In the genomic region with DNA sequence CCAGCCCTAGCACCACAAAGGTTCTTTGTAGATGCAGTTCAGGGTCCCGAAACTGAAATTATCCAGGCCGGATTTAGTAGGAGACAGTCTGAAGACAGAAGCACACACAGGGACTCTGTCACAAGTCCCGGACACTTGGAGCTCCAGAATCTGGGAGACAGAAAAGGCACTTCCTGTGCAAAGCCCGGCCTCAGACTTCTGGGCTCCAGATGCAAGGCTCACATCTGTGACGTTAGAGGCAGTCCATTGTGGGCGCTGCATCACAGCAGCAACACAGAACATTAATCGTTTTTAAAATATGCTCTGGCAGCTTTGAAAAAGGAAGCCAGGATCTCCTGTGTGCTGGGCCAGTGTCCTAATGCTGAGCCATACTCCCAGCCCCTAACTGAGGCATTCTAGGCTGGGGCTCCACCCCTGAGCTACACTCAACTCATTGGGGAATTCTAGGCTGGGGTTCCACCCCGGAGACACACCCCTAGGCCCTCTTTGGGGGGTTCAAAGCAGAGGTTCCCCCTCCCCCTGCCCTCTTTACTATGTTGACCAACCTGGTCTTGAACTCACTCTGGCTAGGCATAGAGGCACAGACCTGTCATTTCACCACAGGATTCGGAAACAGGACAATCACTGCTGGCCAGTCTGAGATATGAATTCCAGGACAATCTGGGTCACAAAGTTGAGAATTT, we compare ENCODE assay signal across 9 mouse cellular contexts. TPM values are rescaled to one million over a fixed set of nuclear protein-coding genes. Genes with fewer than 3 reads are reported as not detected.
DNase-seq lines count a peak whose midpoint lies in the region; ATAC-seq and TF ChIP-seq lines count a peak whose summit lies in the region.
"Had no signal": no experiment of that assay in that cellular context is flagged by ENCODE, and none has a peak within 500 bp of the region (broad histone marks: within the 10 kb centered on the region; RNA-seq: fewer than 3 reads in every experiment).

No protein-coding gene starts in this region.

- peaks cover 44% of the 10 kb centered on the region for H3K4me1 ChIP-seq in embryonic facial prominence, embryonic 15.5 days
- peaks cover 52% of the 10 kb centered on the region for H3K4me1 ChIP-seq in hindbrain, embryonic 13.5 days (replicated peaks)
- H3K4me1 ChIP-seq in liver, embryonic 12.5 days: peaks cover 59% of the 10 kb centered on the region
- peaks cover 47% of the 10 kb centered on the region for H3K4me1 ChIP-seq in neural tube, embryonic 15.5 days

- H3K27ac ChIP-seq in gastrocnemius, adult 2 months: peak overlapping the region; percentile 99
- H3K27ac ChIP-seq in embryonic facial prominence, embryonic 15.5 days (replicated peaks): peak overlapping the region; percentile 100
- H3K27ac ChIP-seq in hindbrain, embryonic 13.5 days: peak overlapping the region; percentile 100
- peak overlapping the region; percentile 99 for H3K27ac ChIP-seq in liver, embryonic 12.5 days
- H3K27ac ChIP-seq in neural tube, embryonic 15.5 days (replicated peaks): peak overlapping the region; percentile 99

- no peaks in the 10 kb centered on the region for H3K27me3 ChIP-seq in embryonic facial prominence, embryonic 15.5 days
- H3K27me3 ChIP-seq in hindbrain, embryonic 13.5 days: no peaks in the 10 kb centered on the region
- no peaks in the 10 kb centered on the region for H3K27me3 ChIP-seq in liver, embryonic 12.5 days (replicated peaks)
- H3K27me3 ChIP-seq in neural tube, embryonic 15.5 days (replicated peaks): no peaks in the 10 kb centered on the region

- no peak overlapping the region for H3K9ac ChIP-seq in embryonic facial prominence, embryonic 15.5 days
- peak overlapping the region; percentile 82 for H3K9ac ChIP-seq in hindbrain, embryonic 13.5 days
- H3K9ac ChIP-seq in liver, embryonic 12.5 days: peak overlapping the region; percentile 85
- peak overlapping the region; percentile 70; the same call in 1 of the 2 replicates for H3K9ac ChIP-seq in neural tube, embryonic 15.5 days (replicated peaks)

- peak overlapping the region; percentile 71 for H3K4me2 ChIP-seq in embryonic facial prominence, embryonic 15.5 days (replicated peaks)
- H3K4me2 ChIP-seq in hindbrain, embryonic 13.5 days: peak overlapping the region; percentile 69
- H3K4me2 ChIP-seq in liver, embryonic 12.5 days: peak overlapping the region; percentile 96
- H3K4me2 ChIP-seq in neural tube, embryonic 15.5 days: peak overlapping the region; percentile 81

- ATAC-seq in embryonic facial prominence, embryonic 15.5 days (ENCODE audit: insufficient number of reproducible peaks, low FRiP score, low TSS enrichment, low read depth): no peak
- no peak for ATAC-seq in hindbrain, embryonic 13.5 days (ENCODE audit: low FRiP score)
- no peak for ATAC-seq in liver, embryonic 12.5 days
- no peak for ATAC-seq in neural tube, embryonic 15.5 days (ENCODE audit: low FRiP score)
- ATAC-seq in inflammation-experienced regulatory T-cells, adult 6 months: no peak
- ATAC-seq in cerebellum, adult (ENCODE audit: insufficient number of reproducible peaks, low FRiP score, low TSS enrichment): no peak

- H3K9me3 ChIP-seq in embryonic facial prominence, embryonic 15.5 days (replicated peaks): no peaks in the 10 kb centered on the region
- no peaks in the 10 kb centered on the region for H3K9me3 ChIP-seq in hindbrain, embryonic 13.5 days
- H3K9me3 ChIP-seq in liver, embryonic 12.5 days (replicated peaks): no peaks in the 10 kb centered on the region
- no peaks in the 10 kb centered on the region for H3K9me3 ChIP-seq in neural tube, embryonic 15.5 days (replicated peaks)

- H3K36me3 ChIP-seq in embryonic facial prominence, embryonic 15.5 days: peaks cover 10% of the 10 kb centered on the region; the same call in 1 of the 2 replicates
- peaks cover 9% of the 10 kb centered on the region for H3K36me3 ChIP-seq in hindbrain, embryonic 13.5 days
- peaks cover 15% of the 10 kb centered on the region for H3K36me3 ChIP-seq in liver, embryonic 12.5 days
- H3K36me3 ChIP-seq in neural tube, embryonic 15.5 days: peaks cover 3% of the 10 kb centered on the region

- TF ChIP-seq CTCF in gastrocnemius, adult 2 months (IDR thresholded peaks at IDR 0.05): no peak

- H3K4me3 ChIP-seq in gastrocnemius, adult 2 months: peak overlapping the region; percentile 84
- peak overlapping the region; percentile 97 for H3K4me3 ChIP-seq in embryonic facial prominence, embryonic 15.5 days (replicated peaks)
- peak overlapping the region; percentile 100 for H3K4me3 ChIP-seq in hindbrain, embryonic 13.5 days
- peak overlapping the region; percentile 93 for H3K4me3 ChIP-seq in liver, embryonic 12.5 days
- H3K4me3 ChIP-seq in neural tube, embryonic 15.5 days (replicated peaks): 0 out of 2 replicates have a peak overlapping the region, but pooled peaks have one; percentile 9

- DNase-seq in gastrocnemius, adult 2 months: peak; percentile 54
- DNase-seq in gastrocnemius, postnatal 36 days: no peak

- 29% methylated on average over 9 of the region's 9 CpGs for WGBS in embryonic facial prominence, embryonic 15.5 days
- WGBS in hindbrain, embryonic 13.5 days: 61% methylated on average over 9 of the region's 9 CpGs
- 48% methylated on average over 9 of the region's 9 CpGs for WGBS in liver, embryonic 12.5 days (ENCODE audit: insufficient replicate concordance)
- WGBS in neural tube, embryonic 15.5 days: 51% methylated on average over 9 of the region's 9 CpGs

- intact Hi-C loops in gastrocnemius, adult 2 months (cut with DNase I): loop anchor here (2.0 to 5.0 kb wide), 3 partner anchors 13 to 70 kb away; no protein-coding TSS in a partner anchor
- intact Hi-C loops in gastrocnemius, postnatal 36 days (cut with DNase I): no loop called here

RNA-seq across cellular contexts. Expression of a gene that starts 2.0 kb away (rescaled TPM):
- 10 to 100 TPM; 18.8 to 25.1 TPM for total RNA-seq in gastrocnemius, adult 2 months (2021)
- total RNA-seq in gastrocnemius, postnatal 36 days (2021): 10 to 100 TPM; 17.2 to 17.4 TPM
- polyA plus RNA-seq in embryonic facial prominence, embryonic 15.5 days (2015; fragmentation: Nextera tagmentation; extraction: Ambion mirVana): 299 and 325 TPM in 2 replicates
- 84.7 and 86.0 TPM in 2 replicates for polyA plus RNA-seq in hindbrain, embryonic 13.5 days (2015; fragmentation: Nextera tagmentation; extraction: Ambion mirVana)
- polyA plus RNA-seq in liver, embryonic 12.5 days (2016; fragmentation: Nextera tagmentation; extraction: Ambion mirVana): 207 and 211 TPM in 2 replicates
- polyA plus RNA-seq in neural tube, embryonic 15.5 days (2015; fragmentation: Nextera tagmentation; extraction: Ambion mirVana): 55.8 and 121 TPM in 2 replicates
- 100 to 1,000 TPM in 2 of 3 experiments, 10 to 100 TPM in 1; 97.4 to 169 (median 149) TPM for polyA plus RNA-seq in inflammation-experienced regulatory T-cells, adult 6 months (2017; shearing (Covaris generic))

RNA-seq across cellular contexts. Expression of a gene that starts 22.0 kb away (rescaled TPM):
- total RNA-seq in gastrocnemius, adult 2 months (2021): not detected
- not detected for total RNA-seq in gastrocnemius, postnatal 36 days (2021)
- polyA plus RNA-seq in embryonic facial prominence, embryonic 15.5 days (2015; fragmentation: Nextera tagmentation; extraction: Ambion mirVana): 4.3 and 5.6 TPM in 2 replicates
- 13.9 and 15.6 TPM in 2 replicates for polyA plus RNA-seq in hindbrain, embryonic 13.5 days (2015; fragmentation: Nextera tagmentation; extraction: Ambion mirVana)
- polyA plus RNA-seq in liver, embryonic 12.5 days (2016; fragmentation: Nextera tagmentation; extraction: Ambion mirVana): 38.4 and 38.6 TPM in 2 replicates
- 9.0 and 9.5 TPM in 2 replicates for polyA plus RNA-seq in neural tube, embryonic 15.5 days (2015; fragmentation: Nextera tagmentation; extraction: Ambion mirVana)
- polyA plus RNA-seq in inflammation-experienced regulatory T-cells, adult 6 months (2017; shearing (Covaris generic)): not detected

RNA-seq across cellular contexts. Expression of a gene that starts 22.2 kb away (rescaled TPM):
- under 1 TPM in 1 of 2 experiments, not detected in 1; 0.17 TPM for total RNA-seq in gastrocnemius, adult 2 months (2021)
- not detected for total RNA-seq in gastrocnemius, postnatal 36 days (2021)
- 59.9 and 68.2 TPM in 2 replicates for polyA plus RNA-seq in embryonic facial prominence, embryonic 15.5 days (2015; fragmentation: Nextera tagmentation; extraction: Ambion mirVana)
- 396 and 407 TPM in 2 replicates for polyA plus RNA-seq in hindbrain, embryonic 13.5 days (2015; fragmentation: Nextera tagmentation; extraction: Ambion mirVana)
- 8.2 and 10.0 TPM in 2 replicates for polyA plus RNA-seq in liver, embryonic 12.5 days (2016; fragmentation: Nextera tagmentation; extraction: Ambion mirVana)
- 316 and 385 TPM in 2 replicates for polyA plus RNA-seq in neural tube, embryonic 15.5 days (2015; fragmentation: Nextera tagmentation; extraction: Ambion mirVana)
- polyA plus RNA-seq in inflammation-experienced regulatory T-cells, adult 6 months (2017; shearing (Covaris generic)): 1 to 10 TPM; 1.6 to 3.3 (median 2.2) TPM

RNA-seq across cellular contexts. Expression of a gene that starts 31.5 kb away (rescaled TPM):
- total RNA-seq in gastrocnemius, adult 2 months (2021): not detected
- total RNA-seq in gastrocnemius, postnatal 36 days (2021): not detected
- 5.4 and 7.8 TPM in 2 replicates for polyA plus RNA-seq in embryonic facial prominence, embryonic 15.5 days (2015; fragmentation: Nextera tagmentation; extraction: Ambion mirVana)
- polyA plus RNA-seq in hindbrain, embryonic 13.5 days (2015; fragmentation: Nextera tagmentation; extraction: Ambion mirVana): 0.84 and 1.0 TPM in 2 replicates
- polyA plus RNA-seq in liver, embryonic 12.5 days (2016; fragmentation: Nextera tagmentation; extraction: Ambion mirVana): 0.49 and 0.54 TPM in 2 replicates
- 0.33 and 11.5 TPM in 2 replicates for polyA plus RNA-seq in neural tube, embryonic 15.5 days (2015; fragmentation: Nextera tagmentation; extraction: Ambion mirVana)
- not detected for polyA plus RNA-seq in inflammation-experienced regulatory T-cells, adult 6 months (2017; shearing (Covaris generic))

RNA-seq across cellular contexts. Expression of a gene that starts 33.8 kb away (rescaled TPM):
- total RNA-seq in gastrocnemius, adult 2 months (2021): not detected
- not detected for total RNA-seq in gastrocnemius, postnatal 36 days (2021)
- polyA plus RNA-seq in embryonic facial prominence, embryonic 15.5 days (2015; fragmentation: Nextera tagmentation; extraction: Ambion mirVana): 0.28 and 0.85 TPM in 2 replicates
- 0.34 TPM in 1 of 2 replicates, not detected in the other for polyA plus RNA-seq in hindbrain, embryonic 13.5 days (2015; fragmentation: Nextera tagmentation; extraction: Ambion mirVana)
- 12.1 and 15.4 TPM in 2 replicates for polyA plus RNA-seq in liver, embryonic 12.5 days (2016; fragmentation: Nextera tagmentation; extraction: Ambion mirVana)
- polyA plus RNA-seq in neural tube, embryonic 15.5 days (2015; fragmentation: Nextera tagmentation; extraction: Ambion mirVana): 0.31 and 0.50 TPM in 2 replicates
- polyA plus RNA-seq in inflammation-experienced regulatory T-cells, adult 6 months (2017; shearing (Covaris generic)): not detected
- total RNA-seq: adrenal gland, adult 18-20 months had no signal

Comparison
In these comparisons a context has a peak if more than half of its experiments do, and no peak if none do; other contexts are left out.
1. H3K4me3 ChIP-seq: peak in every context shown above with its lines; median percentile 100 in hindbrain, embryonic 13.5 days; 97 in embryonic facial prominence, embryonic 15.5 days; 93 in liver, embryonic 12.5 days; 84 in gastrocnemius, adult 2 months; 9 in neural tube, embryonic 15.5 days.